ENCODE assay signal across 8 mouse cellular contexts in the genomic region with DNA sequence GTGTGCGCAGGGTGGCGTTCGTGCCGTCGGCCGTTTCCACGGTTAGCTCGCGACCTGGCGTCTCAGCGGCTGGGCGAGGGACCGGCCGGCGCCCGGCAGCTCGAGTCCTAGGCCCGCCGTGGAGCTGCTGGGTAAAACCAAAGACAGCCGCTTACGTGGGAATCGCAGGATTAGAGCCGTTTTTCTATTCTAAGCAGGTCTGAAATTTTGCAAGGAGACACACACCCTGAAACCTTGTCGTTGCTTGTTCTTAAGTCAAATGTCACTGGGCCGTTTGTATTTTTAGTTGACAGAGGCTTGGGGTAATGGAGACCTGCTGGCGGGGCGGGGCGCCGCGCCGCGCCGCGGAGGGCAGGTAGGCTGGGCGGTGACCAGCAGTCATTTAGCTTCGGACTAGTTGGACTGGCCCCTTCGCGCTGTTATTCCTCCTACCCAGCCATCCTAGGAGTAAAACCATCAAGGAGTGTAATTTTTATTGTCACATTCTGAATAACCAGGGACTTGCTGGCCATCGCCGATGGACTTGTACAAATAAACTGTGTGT. TPM values are rescaled to one million over a fixed set of nuclear protein-coding genes. Genes with fewer than 3 reads are reported as not detected.
A peak's percentile ranks its signal among the peaks of the same experiment; 100 is the strongest.
DNase-seq lines count a peak whose midpoint lies in the region; ATAC-seq lines count a peak whose summit lies in the region.

No protein-coding gene starts in this region.

- DNase-seq in heart, adult 18-20 months: no peak
- DNase-seq in hindbrain, embryonic 11.5 days (ENCODE audit: low spot score): no peak
- DNase-seq in spleen, postnatal 4 days (ENCODE audit: low spot score in 2 of 2): peak; percentile 27 to 71
- DNase-seq in adrenal gland, postnatal 4 days (ENCODE audit: low spot score in 2 of 2): no peak
- DNase-seq in cerebellum, adult 9-11 months: no peak

- H3K27ac ChIP-seq in heart, embryonic 12.5 days (ENCODE audit: poor library complexity, severe bottlenecking): peak overlapping the region; percentile 65
- peak overlapping the region; percentile 49; the same call in 1 of the 2 replicates for H3K27ac ChIP-seq in hindbrain, embryonic 11.5 days (ENCODE audit: low read depth, low read length)
- H3K27ac ChIP-seq in liver, embryonic 12.5 days: peak overlapping the region; percentile 90

- peak overlapping the region; percentile 96 for H3K4me3 ChIP-seq in heart, embryonic 12.5 days
- H3K4me3 ChIP-seq in hindbrain, embryonic 11.5 days (ENCODE audit: low read depth, low read length): peak overlapping the region; percentile 79
- peak overlapping the region; percentile 95 for H3K4me3 ChIP-seq in liver, embryonic 12.5 days

- H3K36me3 ChIP-seq in heart, embryonic 12.5 days: peaks cover 52% of the 10 kb centered on the region
- no peaks in the 10 kb centered on the region; the same call in 1 of the 2 replicates for H3K36me3 ChIP-seq in hindbrain, embryonic 11.5 days (ENCODE audit: control insufficient read depth, insufficient read depth, low read length)
- H3K36me3 ChIP-seq in liver, embryonic 12.5 days: peaks cover 60% of the 10 kb centered on the region

- WGBS in heart, embryonic 12.5 days: 2% methylated on average over 40 of the region's 40 CpGs
- 2% methylated on average over 40 of the region's 40 CpGs for WGBS in hindbrain, embryonic 11.5 days
- 1% methylated on average over 40 of the region's 40 CpGs for WGBS in liver, embryonic 12.5 days (ENCODE audit: insufficient replicate concordance)

- H3K4me1 ChIP-seq in heart, embryonic 12.5 days (replicated peaks): peaks cover 21% of the 10 kb centered on the region
- H3K4me1 ChIP-seq in hindbrain, embryonic 11.5 days (replicated peaks; ENCODE audit: control insufficient read depth, insufficient read depth, low read length): peaks cover 4% of the 10 kb centered on the region; the same call in 1 of the 2 replicates
- H3K4me1 ChIP-seq in liver, embryonic 12.5 days: peaks cover 58% of the 10 kb centered on the region

- H3K9ac ChIP-seq in heart, embryonic 12.5 days: peak overlapping the region; percentile 91
- H3K9ac ChIP-seq in hindbrain, embryonic 11.5 days (ENCODE audit: low read depth, low read length): peak overlapping the region; percentile 82
- H3K9ac ChIP-seq in liver, embryonic 12.5 days: peak overlapping the region; percentile 87

- H3K4me2 ChIP-seq in heart, embryonic 12.5 days: peak overlapping the region; percentile 85
- peak overlapping the region; percentile 66 for H3K4me2 ChIP-seq in hindbrain, embryonic 11.5 days (replicated peaks; ENCODE audit: low read depth, low read length)
- H3K4me2 ChIP-seq in liver, embryonic 12.5 days: peak overlapping the region; percentile 89

- peak; percentile 62; the same call in 1 of the 2 replicates for ATAC-seq in heart, embryonic 12.5 days (ENCODE audit: insufficient number of reproducible peaks, low FRiP score)
- peak; percentile 10 for ATAC-seq in activated CD4-positive, CD25-positive, alpha-beta regulatory T cell, adult 4 months
- peak; percentile 59; the same call in 1 of the 2 replicates for ATAC-seq in hindbrain, embryonic 11.5 days (ENCODE audit: low FRiP score)
- ATAC-seq in liver, embryonic 12.5 days: peak; percentile 64

- no peaks in the 10 kb centered on the region for H3K27me3 ChIP-seq in heart, embryonic 12.5 days (replicated peaks)
- no peaks in the 10 kb centered on the region for H3K27me3 ChIP-seq in hindbrain, embryonic 11.5 days (ENCODE audit: control insufficient read depth, insufficient read depth, low read length)
- H3K27me3 ChIP-seq in liver, embryonic 12.5 days (replicated peaks): no peaks in the 10 kb centered on the region

- H3K9me3 ChIP-seq in heart, embryonic 12.5 days (replicated peaks): no peaks in the 10 kb centered on the region
- no peaks in the 10 kb centered on the region for H3K9me3 ChIP-seq in hindbrain, embryonic 11.5 days (ENCODE audit: control insufficient read depth, low read length)
- H3K9me3 ChIP-seq in liver, embryonic 12.5 days (replicated peaks): no peaks in the 10 kb centered on the region

RNA-seq across cellular contexts. Expression of gene Unc50, which starts 0.4 kb away (rescaled TPM):
- 80.3 and 81.9 TPM in 2 replicates for polyA plus RNA-seq in heart, embryonic 12.5 days (2016; fragmentation: Nextera tagmentation; extraction: Ambion mirVana)
- 10 to 100 TPM; 32.9 to 34.0 TPM for total RNA-seq in heart, adult 18-20 months (2021)
- 10 to 100 TPM; 50.7 to 63.2 TPM for polyA plus RNA-seq in activated CD4-positive, CD25-positive, alpha-beta regulatory T cell, adult 4 months (2017; shearing (Covaris generic))
- 121 and 128 TPM in 2 replicates for polyA plus RNA-seq in hindbrain, embryonic 11.5 days (2014; fragmentation: Nextera tagmentation; extraction: Ambion mirVana)
- 86.4 and 87.2 TPM in 2 replicates for polyA plus RNA-seq in liver, embryonic 12.5 days (2016; fragmentation: Nextera tagmentation; extraction: Ambion mirVana)
- 10 to 100 TPM; 78.9 to 80.4 TPM for total RNA-seq in adrenal gland, postnatal 4 days (2021)

RNA-seq across cellular contexts. Expression of gene Coa5, which starts 0.5 kb away (rescaled TPM):
- 74.4 and 75.4 TPM in 2 replicates for polyA plus RNA-seq in heart, embryonic 12.5 days (2016; fragmentation: Nextera tagmentation; extraction: Ambion mirVana)
- 100 to 1,000 TPM; 114 to 119 TPM for total RNA-seq in heart, adult 18-20 months (2021)
- polyA plus RNA-seq in activated CD4-positive, CD25-positive, alpha-beta regulatory T cell, adult 4 months (2017; shearing (Covaris generic)): 10 to 100 TPM; 64.8 to 68.5 TPM
- 56.8 and 58.2 TPM in 2 replicates for polyA plus RNA-seq in hindbrain, embryonic 11.5 days (2014; fragmentation: Nextera tagmentation; extraction: Ambion mirVana)
- 53.6 TPM in 2 replicates for polyA plus RNA-seq in liver, embryonic 12.5 days (2016; fragmentation: Nextera tagmentation; extraction: Ambion mirVana)
- total RNA-seq in adrenal gland, postnatal 4 days (2021): 10 to 100 TPM; 78.0 to 78.9 TPM

Comparison
In these comparisons a context has a peak if more than half of its experiments do, and no peak if none do; other contexts are left out.
1. ATAC-seq: peak in every context shown above with its lines; median percentile 64 in liver, embryonic 12.5 days; 62 in heart, embryonic 12.5 days; 59 in hindbrain, embryonic 11.5 days; 10 in activated CD4-positive, CD25-positive, alpha-beta regulatory T cell, adult 4 months.
2. DNase-seq: peak in spleen, postnatal 4 days (2 of 2); none in heart, adult 18-20 months (0 of 2), hindbrain, embryonic 11.5 days (single experiment), adrenal gland, postnatal 4 days (0 of 2) and cerebellum, adult 9-11 months (single experiment).
3. Peak in every context shown above with its lines, with median percentiles within 50 percentile points of each other: H3K27ac ChIP-seq, H3K4me2 ChIP-seq, H3K4me3 ChIP-seq and H3K9ac ChIP-seq.